Mouse (Mus musculus) c-Kit-positive CD71-positive TER-119-positive erythroid progenitor cells, embryonic 14.5 days (primary cell): ENCODE measurements at regions not wholly inside any gene's neighbourhood (a gene's known extent, or its start where the extent isn't known, plus 50 kb on each side); places are given as distances from the start of the nearest gene placed in this dataset.
"Not testable (repeated sequence)": the region's sequence is repeated elsewhere in the genome, so short reads cannot be mapped to it uniquely, and the experiment has no call there.

Experiments
- DNase-seq: peaks from one replicate; pipeline ENCODE4 v3.0.0-alpha.2; 2013; ENCODE audit warnings: low spot score

- DNase-seq, result no peak
Observed at GRCm38 (mm10) chr10:69044171-69044651, 107.0 kb upstream of the Rhobtb1 start.

- no peak for DNase-seq
Observed at GRCm38 (mm10) chr10:69045275-69045674, 106.0 kb upstream of the Rhobtb1 start.

GRCm38 (mm10) chr10:69046008-69046555 is 105.2 kb upstream of the Rhobtb1 start:
- no peak for DNase-seq

- no peak for DNase-seq
Observed at GRCm38 (mm10) chr10:69078008-69078407, 73.2 kb upstream of the Rhobtb1 start.

GRCm38 (mm10) chr10:69086184-69086583 is 65.0 kb upstream of the Rhobtb1 start:
- no peak for DNase-seq

- no peak for DNase-seq
Observed at GRCm38 (mm10) chr10:69091872-69092271, 59.4 kb upstream of the Rhobtb1 start.

- no peak for DNase-seq
Observed at GRCm38 (mm10) chr10:69100021-69100420, 51.2 kb upstream of the Rhobtb1 start.

GRCm38 (mm10) chr10:69100742-69101141 is 50.5 kb upstream of the Rhobtb1 start:
- DNase-seq, result not testable (repeated sequence)
